Mouse (Mus musculus): ENCODE measurements around the gene Snx22.

GRCm38 (mm10) chr9:66043241-66043640 is 26.3 kb downstream of the Snx22 start:
- TF ChIP-seq CTCF (IDR thresholded peaks at IDR 0.05; ENCODE audit: control insufficient read depth, insufficient read depth, insufficient replicate concordance, low read depth, low read length) = no peak
- TF ChIP-seq POLR2A (IDR thresholded peaks at IDR 0.05; ENCODE audit: control insufficient read depth, low read depth, low read length) = no peak
